Mouse (Mus musculus): ENCODE measurements at regions not wholly inside any gene's neighbourhood (a gene's known extent, or its start where the extent isn't known, plus 50 kb on each side); places are given as distances from the start of the nearest gene placed in this dataset.

DNA sequence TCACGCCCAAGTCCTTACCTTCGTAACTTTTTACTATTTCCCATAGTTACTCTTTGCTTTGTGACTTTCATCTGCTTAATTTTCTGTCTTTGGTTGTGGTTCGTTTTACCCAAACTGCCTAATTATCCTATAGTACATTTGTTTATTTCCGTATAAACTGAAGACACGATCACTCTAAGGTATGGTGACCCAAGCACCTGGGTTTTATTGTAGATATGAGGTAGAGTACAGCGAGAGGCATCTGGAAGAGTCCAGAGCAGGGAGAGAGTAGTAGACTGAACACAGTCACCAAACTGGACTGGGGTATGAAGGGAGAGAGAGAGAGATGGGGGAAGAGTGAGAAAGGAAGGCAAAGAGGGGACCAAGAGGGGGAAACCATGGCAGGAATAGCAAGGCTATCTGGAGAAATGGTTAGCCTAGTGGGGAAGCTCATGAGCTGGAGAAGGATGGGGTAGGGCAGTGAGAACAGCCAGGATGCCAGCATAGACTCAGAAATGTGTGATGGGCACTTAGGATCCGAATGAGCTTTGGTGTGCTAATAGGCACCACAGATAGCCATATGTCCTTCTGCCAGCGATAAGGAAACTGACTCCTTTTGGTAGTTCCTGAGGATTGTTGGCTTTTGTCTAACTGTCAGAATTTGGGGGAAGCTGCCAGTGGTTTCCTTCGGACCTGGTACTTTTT is 197.9 kb upstream of the Hs6st1 start:
- 93% methylated on average over 9 of the region's 9 CpGs for WGBS
- TF ChIP-seq POLR2A (IDR thresholded peaks at IDR 0.05; ENCODE audit: low read depth, low read length) = no peak
- no peak for TF ChIP-seq CTCF (conservative IDR thresholded peaks at IDR 0.05; ENCODE audit: insufficient read depth, insufficient read length, low read depth, low read length)
- Histone ChIP-seq H3K36me3 (ENCODE audit: control insufficient read depth, insufficient read depth, low read length) (no peaks in the 10 kb centered on the region), H3K4me3 (ENCODE audit: insufficient read depth, low read depth, low read length) (no peak overlapping the region), H3K27me3 (replicated peaks; ENCODE audit: control insufficient read depth, insufficient read depth, low read length) (no peaks in the 10 kb centered on the region), H3K27ac (ENCODE audit: insufficient read depth, low read depth, low read length) (no peak overlapping the region), H3K4me1 (ENCODE audit: control insufficient read depth, insufficient read depth, low read length) (0 out of 2 replicates have a peak, but pooled peaks cover 3% of the 10 kb centered on the region)
- no peak for DNase-seq

DNA sequence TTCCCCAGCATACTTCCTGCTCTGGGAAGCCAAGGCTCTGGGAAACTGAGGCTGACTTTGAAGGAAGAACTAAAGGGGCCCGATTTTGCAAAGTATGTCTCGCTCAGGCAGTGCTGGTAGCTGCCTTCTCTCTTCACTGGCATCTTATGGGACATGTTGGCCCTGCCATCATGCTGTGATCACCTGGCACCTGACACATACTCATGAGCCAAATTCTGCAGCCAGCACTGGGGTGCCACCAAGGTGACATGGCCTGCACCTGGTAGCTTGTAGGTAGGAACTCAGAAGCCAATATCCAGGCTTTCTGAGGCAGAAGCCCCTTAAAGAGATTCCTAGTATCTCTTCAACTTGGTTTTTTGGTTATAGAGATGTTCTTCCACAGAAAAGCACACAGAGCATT is 195.2 kb upstream of the Hs6st1 start:
- H3K4me1 ChIP-seq (ENCODE audit: control insufficient read depth, insufficient read depth, low read length) = 0 out of 2 replicates have a peak, but pooled peaks cover 7% of the 10 kb centered on the region
- no peaks in the 10 kb centered on the region for H3K36me3 ChIP-seq (ENCODE audit: control insufficient read depth, insufficient read depth, low read length)
- TF ChIP-seq CTCF (conservative IDR thresholded peaks at IDR 0.05; ENCODE audit: insufficient read depth, insufficient read length, low read depth, low read length) (no peak), POLR2A (IDR thresholded peaks at IDR 0.05; ENCODE audit: low read depth, low read length) (no peak)
- WGBS = 100% methylated on average over 2 of the region's 2 CpGs
- H3K4me3 ChIP-seq (ENCODE audit: insufficient read depth, low read depth, low read length) = no peak overlapping the region
- H3K27ac ChIP-seq (ENCODE audit: insufficient read depth, low read depth, low read length) = no peak overlapping the region
- DNase-seq = no peak
- H3K27me3 ChIP-seq (replicated peaks; ENCODE audit: control insufficient read depth, insufficient read depth, low read length) = no peaks in the 10 kb centered on the region

DNA sequence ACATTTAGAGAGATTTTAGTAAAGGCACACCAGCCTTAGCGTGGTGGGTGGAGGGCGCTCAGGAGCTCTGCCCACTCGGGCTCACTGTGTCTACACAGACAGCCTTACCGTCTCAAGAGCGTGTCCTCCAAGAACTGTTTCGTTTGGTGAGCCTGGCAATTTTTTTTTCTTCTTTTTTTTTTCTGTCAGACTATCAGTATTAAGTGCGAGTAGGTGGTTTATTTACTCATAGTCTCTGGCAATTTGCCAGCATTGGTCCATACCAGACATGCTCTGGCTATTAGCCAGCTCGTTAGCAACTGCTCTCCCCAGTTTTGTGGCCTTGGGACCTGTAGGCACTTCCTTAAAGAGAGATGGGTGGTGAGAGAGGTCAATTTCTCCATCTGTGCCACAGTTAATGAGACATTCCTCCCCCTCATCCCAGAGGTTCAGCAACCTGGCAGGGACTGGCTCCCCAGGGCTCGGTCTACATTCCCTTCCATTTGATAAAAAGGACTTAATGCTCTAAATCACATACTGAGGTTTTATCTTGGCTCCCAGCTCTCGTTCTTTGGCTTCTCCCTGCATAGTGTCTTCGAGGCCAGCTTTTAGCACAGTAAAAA is 192.9 kb upstream of the Hs6st1 start:
- TF ChIP-seq CTCF (conservative IDR thresholded peaks at IDR 0.05; ENCODE audit: insufficient read depth, insufficient read length, low read depth, low read length) (no peak), POLR2A (IDR thresholded peaks at IDR 0.05; ENCODE audit: low read depth, low read length) (no peak)
- H3K27ac ChIP-seq (ENCODE audit: insufficient read depth, low read depth, low read length) = no peak overlapping the region; the same call in 1 of the 2 replicates
- DNase-seq = peak; percentile 50
- H3K4me3 ChIP-seq (ENCODE audit: insufficient read depth, low read depth, low read length) = no peak overlapping the region
- H3K36me3 ChIP-seq (ENCODE audit: control insufficient read depth, insufficient read depth, low read length) = no peaks in the 10 kb centered on the region
- H3K4me1 ChIP-seq (ENCODE audit: control insufficient read depth, insufficient read depth, low read length) = 0 out of 2 replicates have a peak, but pooled peaks cover 4% of the 10 kb centered on the region
- no peaks in the 10 kb centered on the region for H3K27me3 ChIP-seq (replicated peaks; ENCODE audit: control insufficient read depth, insufficient read depth, low read length)
- WGBS = 45% methylated on average over 11 of the region's 11 CpGs

DNA sequence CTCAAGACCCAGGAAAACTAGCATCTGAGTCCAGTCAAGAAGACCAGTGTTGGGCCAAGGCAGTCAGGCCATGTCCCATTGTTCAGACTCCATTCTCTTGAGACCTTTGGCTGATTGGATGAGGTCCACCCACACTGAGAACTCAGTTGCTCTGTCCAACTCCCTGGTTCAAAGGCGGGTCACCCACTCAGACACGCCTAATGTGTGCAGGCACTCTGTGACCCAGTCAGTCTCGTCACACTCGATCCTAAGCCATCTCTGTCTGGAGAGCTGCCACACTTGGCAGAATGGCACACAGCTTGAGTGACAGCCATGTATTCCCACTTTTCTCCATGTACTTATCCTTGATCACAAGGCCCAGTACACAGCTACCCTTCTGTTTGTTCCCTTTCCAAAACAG is 189.8 kb upstream of the Hs6st1 start:
- 78% methylated on average over 4 of the region's 4 CpGs for WGBS
- Histone ChIP-seq H3K36me3 (ENCODE audit: control insufficient read depth, insufficient read depth, low read length) (no peaks in the 10 kb centered on the region), H3K27me3 (replicated peaks; ENCODE audit: control insufficient read depth, insufficient read depth, low read length) (no peaks in the 10 kb centered on the region), H3K4me3 (ENCODE audit: insufficient read depth, low read depth, low read length) (no peak overlapping the region), H3K27ac (ENCODE audit: insufficient read depth, low read depth, low read length) (no peak overlapping the region), H3K4me1 (ENCODE audit: control insufficient read depth, insufficient read depth, low read length) (peaks cover 9% of the 10 kb centered on the region; the same call in 1 of the 2 replicates)
- TF ChIP-seq CTCF (conservative IDR thresholded peaks at IDR 0.05; ENCODE audit: insufficient read depth, insufficient read length, low read depth, low read length) (no peak), POLR2A (IDR thresholded peaks at IDR 0.05; ENCODE audit: low read depth, low read length) (no peak)
- DNase-seq = no peak

DNA sequence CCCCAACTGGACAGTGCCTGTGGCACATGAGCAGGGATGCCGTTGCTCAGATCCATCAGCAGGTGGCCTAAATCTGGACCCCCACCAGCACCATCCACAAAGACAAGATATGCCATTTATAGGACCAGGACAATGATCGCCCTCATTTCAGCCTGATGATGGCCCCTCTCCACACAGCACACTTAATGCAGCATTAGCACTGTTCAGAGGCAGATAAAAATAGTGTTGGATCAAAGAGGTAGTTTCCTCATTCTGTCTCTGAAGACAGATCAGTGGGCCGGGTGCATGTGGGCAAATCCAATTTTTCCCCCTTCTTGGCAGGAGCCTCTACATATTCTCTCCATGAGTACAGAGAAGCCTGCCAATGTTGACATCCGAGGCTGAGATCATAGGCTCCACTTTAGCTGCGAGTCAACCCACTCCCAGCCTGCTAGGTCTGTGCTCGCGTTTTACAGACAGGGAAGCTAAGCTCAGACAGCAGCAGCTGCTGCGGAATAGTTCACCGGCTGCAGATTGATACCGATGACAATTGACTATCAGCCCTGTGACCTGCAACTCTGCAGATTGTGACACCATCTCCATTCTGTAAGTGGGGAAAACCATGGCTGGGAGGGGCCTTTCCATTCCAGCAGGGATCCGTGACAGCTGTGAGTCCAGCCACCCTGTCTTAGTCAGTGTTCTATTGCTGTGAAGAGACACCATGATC is 188.7 kb upstream of the Hs6st1 start:
- TF ChIP-seq CTCF (conservative IDR thresholded peaks at IDR 0.05; ENCODE audit: insufficient read depth, insufficient read length, low read depth, low read length) (0 out of 2 replicates have a peak, but pooled peaks have one; percentile 4), POLR2A (IDR thresholded peaks at IDR 0.05; ENCODE audit: low read depth, low read length) (no peak)
- H3K4me3 ChIP-seq (ENCODE audit: insufficient read depth, low read depth, low read length) = no peak overlapping the region
- no peaks in the 10 kb centered on the region for H3K27me3 ChIP-seq (replicated peaks; ENCODE audit: control insufficient read depth, insufficient read depth, low read length)
- DNase-seq = no peak
- H3K4me1 ChIP-seq (ENCODE audit: control insufficient read depth, insufficient read depth, low read length) = peaks cover 9% of the 10 kb centered on the region; the same call in 1 of the 2 replicates
- H3K36me3 ChIP-seq (ENCODE audit: control insufficient read depth, insufficient read depth, low read length) = no peaks in the 10 kb centered on the region
- 81% methylated on average over 11 of the region's 11 CpGs for WGBS
- no peak overlapping the region for H3K27ac ChIP-seq (ENCODE audit: insufficient read depth, low read depth, low read length)

DNA sequence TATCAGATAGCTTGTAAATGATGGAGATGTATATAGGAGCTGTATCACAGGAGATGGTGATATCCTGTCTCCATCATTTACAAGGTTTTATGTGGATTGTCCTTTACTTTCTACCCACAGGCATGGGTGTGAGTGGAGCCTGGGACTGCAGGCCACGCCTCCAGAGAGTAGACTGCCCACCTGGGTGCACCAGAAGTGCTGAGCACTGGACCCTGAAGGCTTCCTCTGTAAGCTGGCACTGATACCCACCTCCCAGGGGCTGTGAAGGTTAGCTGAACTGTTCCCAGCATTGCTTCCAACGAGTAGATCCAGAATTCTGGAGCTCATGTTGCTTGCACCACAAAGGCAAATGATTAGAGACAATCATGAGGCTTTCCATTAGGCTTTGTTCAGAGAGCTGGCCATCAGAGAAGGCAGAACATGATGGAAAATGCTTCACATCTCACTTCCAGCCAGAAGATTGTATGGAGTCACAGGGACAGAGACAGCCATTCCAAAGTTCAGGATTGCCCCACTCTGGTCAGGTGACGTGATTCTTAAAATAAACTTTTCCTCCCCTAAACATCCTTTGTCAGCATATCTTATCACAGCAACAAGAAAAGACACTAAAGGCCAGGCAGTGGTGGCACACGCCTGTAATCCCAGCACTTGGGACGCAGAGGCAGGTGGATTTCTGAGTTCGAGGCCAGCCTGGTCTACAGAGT is 187.5 kb upstream of the Hs6st1 start:
- peak; percentile 32 for DNase-seq
- WGBS = 57% methylated on average over 6 of the region's 6 CpGs
- H3K4me1 ChIP-seq (ENCODE audit: control insufficient read depth, insufficient read depth, low read length) = peaks cover 5% of the 10 kb centered on the region; the same call in 1 of the 2 replicates
- H3K4me3 ChIP-seq (ENCODE audit: insufficient read depth, low read depth, low read length) = no peak overlapping the region
- TF ChIP-seq POLR2A (IDR thresholded peaks at IDR 0.05; ENCODE audit: low read depth, low read length) (no peak), CTCF (conservative IDR thresholded peaks at IDR 0.05; ENCODE audit: insufficient read depth, insufficient read length, low read depth, low read length) (no peak)
- no peaks in the 10 kb centered on the region for H3K36me3 ChIP-seq (ENCODE audit: control insufficient read depth, insufficient read depth, low read length)
- peak overlapping the region; percentile 39; the same call in 1 of the 2 replicates for H3K27ac ChIP-seq (ENCODE audit: insufficient read depth, low read depth, low read length)
- H3K27me3 ChIP-seq (replicated peaks; ENCODE audit: control insufficient read depth, insufficient read depth, low read length) = no peaks in the 10 kb centered on the region

Data from kidney, adult 2 months (tissue).